11 mouse cellular contexts compared by ENCODE assay signal in the genomic region with DNA sequence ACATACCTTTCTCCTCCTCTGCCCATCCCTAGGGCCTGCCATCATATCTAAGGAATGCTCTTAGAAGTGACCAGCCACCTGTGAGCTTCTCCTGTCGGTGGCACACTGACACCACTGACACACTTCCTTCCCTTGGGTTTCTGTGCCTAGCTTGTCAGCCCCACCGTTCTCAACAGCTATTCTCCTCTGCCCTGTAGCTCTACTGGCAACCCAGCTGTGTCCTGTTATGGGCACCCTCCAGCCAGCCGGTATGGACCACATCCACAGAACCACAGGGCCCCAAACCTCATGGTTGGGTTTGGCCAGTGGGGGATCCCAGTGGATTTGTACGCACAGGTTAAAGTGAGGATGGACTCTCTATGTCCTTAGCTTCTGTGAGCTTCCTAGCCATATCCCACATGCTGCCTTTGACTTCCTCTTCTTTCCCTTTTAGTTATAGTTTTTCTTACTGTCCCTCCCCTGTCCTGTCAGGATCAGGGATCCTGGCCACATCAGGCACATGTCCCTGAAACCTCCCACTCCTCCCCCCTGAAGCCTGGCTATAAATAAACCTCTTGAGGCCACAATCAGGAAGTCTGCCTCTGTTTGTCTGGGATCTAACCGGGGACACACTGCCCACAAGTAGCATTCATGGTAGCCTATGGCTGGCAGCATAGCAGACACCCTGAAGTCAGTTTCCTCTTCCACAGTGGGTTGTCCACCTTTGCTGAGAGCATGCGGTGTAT. TPM values are rescaled to one million over a fixed set of nuclear protein-coding genes. Genes with fewer than 3 reads are reported as not detected.
DNase-seq lines count a peak whose midpoint lies in the region; ATAC-seq and TF ChIP-seq lines count a peak whose summit lies in the region.
"Had no signal": no experiment of that assay in that cellular context is flagged by ENCODE, and none has a peak within 500 bp of the region (broad histone marks: within the 10 kb centered on the region; RNA-seq: fewer than 3 reads in every experiment).

No protein-coding gene starts in this region.

- no peak for TF ChIP-seq CTCF in forebrain, postnatal 0 days (IDR thresholded peaks at IDR 0.05; ENCODE audit: low read depth)
- no peak for TF ChIP-seq CTCF in heart, postnatal 0 days (IDR thresholded peaks at IDR 0.05; ENCODE audit: low read depth)

- H3K9ac ChIP-seq in forebrain, postnatal 0 days, result no peak overlapping the region
- H3K9ac ChIP-seq in heart, postnatal 0 days (replicated peaks; ENCODE audit: low read depth, low read length), result no peak overlapping the region
- H3K9ac ChIP-seq in kidney, embryonic 15.5 days, result no peak overlapping the region

- no peak overlapping the region for H3K4me3 ChIP-seq in forebrain, embryonic 10.5 days
- no peak overlapping the region for H3K4me3 ChIP-seq in forebrain, postnatal 0 days (ENCODE audit: low read depth, low read length)
- H3K4me3 ChIP-seq in megakaryocyte, embryonic 14.5 days (replicated peaks), result peak overlapping the region; percentile 66
- H3K4me3 ChIP-seq in heart, postnatal 0 days (ENCODE audit: low read depth, low read length), result no peak overlapping the region
- no peak overlapping the region for H3K4me3 ChIP-seq in kidney, embryonic 15.5 days (replicated peaks)
- H3K4me3 ChIP-seq: left cerebral cortex, adult 2 months had no signal

- no peaks in the 10 kb centered on the region; the same call in 1 of the 2 replicates for H3K27me3 ChIP-seq in forebrain, embryonic 10.5 days (ENCODE audit: poor library complexity, severe bottlenecking)
- H3K27me3 ChIP-seq in forebrain, postnatal 0 days (ENCODE audit: insufficient read depth, low read length), result no peaks in the 10 kb centered on the region
- no peaks in the 10 kb centered on the region for H3K27me3 ChIP-seq in megakaryocyte, embryonic 14.5 days (replicated peaks)
- H3K27me3 ChIP-seq in heart, postnatal 0 days (ENCODE audit: control insufficient read depth, insufficient read depth, low read length), result no peaks in the 10 kb centered on the region
- 0 out of 2 replicates have a peak, but pooled peaks cover 4% of the 10 kb centered on the region for H3K27me3 ChIP-seq in kidney, embryonic 15.5 days

- H3K36me3 ChIP-seq in forebrain, embryonic 10.5 days (replicated peaks), result no peaks in the 10 kb centered on the region
- no peaks in the 10 kb centered on the region for H3K36me3 ChIP-seq in forebrain, postnatal 0 days (ENCODE audit: insufficient read depth)
- H3K36me3 ChIP-seq in megakaryocyte, embryonic 14.5 days (replicated peaks; ENCODE audit: low read length), result peaks cover 8% of the 10 kb centered on the region
- H3K36me3 ChIP-seq in heart, postnatal 0 days (replicated peaks; ENCODE audit: control insufficient read depth, insufficient read depth, low read length), result no peaks in the 10 kb centered on the region
- no peaks in the 10 kb centered on the region for H3K36me3 ChIP-seq in kidney, embryonic 15.5 days

- H3K4me1 ChIP-seq in forebrain, embryonic 10.5 days, result peaks cover under 1% of the 10 kb centered on the region
- no peaks in the 10 kb centered on the region for H3K4me1 ChIP-seq in forebrain, postnatal 0 days (ENCODE audit: insufficient read depth)
- H3K4me1 ChIP-seq in megakaryocyte, embryonic 14.5 days, result peaks cover 95% of the 10 kb centered on the region
- peaks cover 47% of the 10 kb centered on the region for H3K4me1 ChIP-seq in heart, postnatal 0 days (ENCODE audit: control insufficient read depth, insufficient read depth)
- peaks cover 25% of the 10 kb centered on the region for H3K4me1 ChIP-seq in kidney, embryonic 15.5 days

- no peak for ATAC-seq in forebrain, postnatal 0 days
- ATAC-seq in megakaryocyte, adult 5-6 weeks (ENCODE audit: poor library complexity, severe bottlenecking), result no peak
- peak; percentile 77 for ATAC-seq in heart, postnatal 0 days (ENCODE audit: insufficient read depth, low read depth)
- no peak for ATAC-seq in kidney, embryonic 15.5 days (replicated peaks; ENCODE audit: low FRiP score)

- peak; percentile 48; the same call in 1 of the 2 replicates for TF ChIP-seq EP300 in heart, postnatal 0 days (IDR thresholded peaks at IDR 0.05; ENCODE audit: low read depth)

- peak overlapping the region; percentile 25; the same call in 1 of the 2 replicates for H3K27ac ChIP-seq in forebrain, embryonic 10.5 days
- H3K27ac ChIP-seq in forebrain, postnatal 0 days (ENCODE audit: low read depth, low read length), result no peak overlapping the region
- peak overlapping the region; percentile 86 for H3K27ac ChIP-seq in heart, postnatal 0 days (ENCODE audit: low read depth)
- no peak overlapping the region for H3K27ac ChIP-seq in kidney, embryonic 15.5 days
- H3K27ac ChIP-seq: left cerebral cortex, adult 2 months had no signal

- H3K9me3 ChIP-seq in forebrain, embryonic 10.5 days, result no peaks in the 10 kb centered on the region
- no peaks in the 10 kb centered on the region for H3K9me3 ChIP-seq in forebrain, postnatal 0 days (ENCODE audit: low read length)
- no peaks in the 10 kb centered on the region for H3K9me3 ChIP-seq in megakaryocyte, embryonic 14.5 days
- no peaks in the 10 kb centered on the region for H3K9me3 ChIP-seq in heart, postnatal 0 days (replicated peaks; ENCODE audit: control insufficient read depth, low read length)
- H3K9me3 ChIP-seq in kidney, embryonic 15.5 days (replicated peaks), result no peaks in the 10 kb centered on the region

- H3K4me2 ChIP-seq in forebrain, postnatal 0 days (ENCODE audit: low read depth), result no peak overlapping the region
- H3K4me2 ChIP-seq in heart, postnatal 0 days (ENCODE audit: low read depth, low read length), result no peak overlapping the region; the same call in 1 of the 2 replicates
- no peak overlapping the region for H3K4me2 ChIP-seq in kidney, embryonic 15.5 days

- WGBS in forebrain, embryonic 10.5 days, result 85% methylated on average over 6 of the region's 6 CpGs
- 83% methylated on average over 6 of the region's 6 CpGs for WGBS in forebrain, postnatal 0 days
- WGBS in heart, postnatal 0 days, result 20% methylated on average over 6 of the region's 6 CpGs
- 64% methylated on average over 6 of the region's 6 CpGs for WGBS in kidney, embryonic 15.5 days

- no peak for DNase-seq in forebrain, embryonic 10.5 days (ENCODE audit: extremely low spot score, low spot score)
- no peak for DNase-seq in forebrain, postnatal 0 days
- DNase-seq in heart, postnatal 0 days (ENCODE audit: low spot score), result peak; percentile 83
- DNase-seq in spleen, adult 18-20 months, result no peak
- DNase-seq in retina, embryonic 14.5 days (ENCODE audit: low spot score), result no peak
- DNase-seq: cerebellum, postnatal 36 days; right cerebral cortex, postnatal 4 days had no signal

RNA-seq across cellular contexts. Expression of gene Stk32c, which starts 15.5 kb away (rescaled TPM):
- polyA plus RNA-seq in forebrain, embryonic 10.5 days (2016; fragmentation: Nextera tagmentation; extraction: Ambion mirVana), result 0.21 and 0.30 TPM in 2 replicates
- total RNA-seq in forebrain, postnatal 0 days (2014; rRNA removed), result 26.3 and 30.7 TPM in 2 replicates
- 1.7 and 2.8 TPM in 2 replicates for polyA plus RNA-seq in forebrain, postnatal 0 days (2015; fragmentation: Nextera tagmentation; extraction: Ambion mirVana)
- polyA plus RNA-seq in megakaryocyte, embryonic 14.5 days (2012; ENCODE audit: insufficient read depth, low replicate concordance), result not detected in 2 replicates
- 0.11 TPM in 1 of 2 replicates, not detected in the other for total RNA-seq in megakaryocyte, adult 5-6 weeks (2015)
- not detected in 2 replicates for total RNA-seq in megakaryocyte, adult 5-6 weeks (2017)
- 0.31 and 0.42 TPM in 2 replicates for total RNA-seq in heart, postnatal 0 days (2014; rRNA removed; ENCODE audit: low replicate concordance)
- polyA plus RNA-seq in heart, postnatal 0 days (2015; fragmentation: Nextera tagmentation; extraction: Ambion mirVana), result 0.08 TPM in 1 of 2 replicates, not detected in the other
- 0.14 and 0.16 TPM in 2 replicates for polyA plus RNA-seq in kidney, embryonic 15.5 days (2015; fragmentation: Nextera tagmentation; extraction: Ambion mirVana)

RNA-seq across cellular contexts. Expression of gene Lrrc27, which starts 15.8 kb away (rescaled TPM):
- 5.1 and 7.1 TPM in 2 replicates for polyA plus RNA-seq in forebrain, embryonic 10.5 days (2016; fragmentation: Nextera tagmentation; extraction: Ambion mirVana)
- total RNA-seq in forebrain, postnatal 0 days (2014; rRNA removed), result 2.5 and 8.1 TPM in 2 replicates
- 4.2 and 5.1 TPM in 2 replicates for polyA plus RNA-seq in forebrain, postnatal 0 days (2015; fragmentation: Nextera tagmentation; extraction: Ambion mirVana)
- 2.9 TPM in 1 of 2 replicates, not detected in the other for polyA plus RNA-seq in megakaryocyte, embryonic 14.5 days (2012; ENCODE audit: insufficient read depth, low replicate concordance)
- total RNA-seq in megakaryocyte, adult 5-6 weeks (2015), result 1.3 and 3.4 TPM in 2 replicates
- 0.81 and 3.2 TPM in 2 replicates for total RNA-seq in megakaryocyte, adult 5-6 weeks (2017)
- 1.9 and 2.9 TPM in 2 replicates for total RNA-seq in heart, postnatal 0 days (2014; rRNA removed; ENCODE audit: low replicate concordance)
- 3.9 and 5.0 TPM in 2 replicates for polyA plus RNA-seq in heart, postnatal 0 days (2015; fragmentation: Nextera tagmentation; extraction: Ambion mirVana)
- polyA plus RNA-seq in kidney, embryonic 15.5 days (2015; fragmentation: Nextera tagmentation; extraction: Ambion mirVana), result 2.9 and 3.0 TPM in 2 replicates

RNA-seq across cellular contexts. Expression of gene Pwwp2b, which starts 19.7 kb away (rescaled TPM):
- polyA plus RNA-seq in forebrain, embryonic 10.5 days (2016; fragmentation: Nextera tagmentation; extraction: Ambion mirVana), result 3.7 and 3.8 TPM in 2 replicates
- total RNA-seq in forebrain, postnatal 0 days (2014; rRNA removed), result 4.3 and 5.4 TPM in 2 replicates
- 5.6 and 6.3 TPM in 2 replicates for polyA plus RNA-seq in forebrain, postnatal 0 days (2015; fragmentation: Nextera tagmentation; extraction: Ambion mirVana)
- polyA plus RNA-seq in megakaryocyte, embryonic 14.5 days (2012; ENCODE audit: insufficient read depth, low replicate concordance), result 11.6 and 15.8 TPM in 2 replicates
- 3.0 and 3.3 TPM in 2 replicates for total RNA-seq in megakaryocyte, adult 5-6 weeks (2015)
- 1.8 and 2.6 TPM in 2 replicates for total RNA-seq in megakaryocyte, adult 5-6 weeks (2017)
- total RNA-seq in heart, postnatal 0 days (2014; rRNA removed; ENCODE audit: low replicate concordance), result 9.0 and 9.4 TPM in 2 replicates
- 6.0 and 7.4 TPM in 2 replicates for polyA plus RNA-seq in heart, postnatal 0 days (2015; fragmentation: Nextera tagmentation; extraction: Ambion mirVana)
- polyA plus RNA-seq in kidney, embryonic 15.5 days (2015; fragmentation: Nextera tagmentation; extraction: Ambion mirVana), result 8.1 and 8.7 TPM in 2 replicates

Comparison
In these comparisons a context has a peak if more than half of its experiments do, and no peak if none do; other contexts are left out.
1. H3K27ac ChIP-seq: peak in forebrain, embryonic 10.5 days (single experiment) and heart, postnatal 0 days (single experiment); none in forebrain, postnatal 0 days (single experiment) and kidney, embryonic 15.5 days (single experiment).